Mouse (Mus musculus) kidney, postnatal 0 days (tissue): ENCODE measurements around the gene Msh4. TPM values are rescaled to one million over a fixed set of nuclear protein-coding genes. Genes with fewer than 3 reads are reported as not detected.

ENCODE experiments used
- ATAC-seq: fragments of 200-750 bp; cut with Nextera tagmentation; replicated peaks from 2 replicates; pipeline ENCODE4 v1.8.0; 2017; ENCODE audit warnings: low read depth, moderate number of reproducible peaks, moderate TSS enrichment, moderate library complexity; ENCODE audit not compliant: low FRiP score
- DNase-seq: peaks from one replicate; pipeline ENCODE4 v3.0.0-alpha.2; 2016; ENCODE audit warnings: low spot score
- H3K27ac ChIP-seq: fragments of 300-500 bp; sonication (generic); 2 replicates; pipeline ENCODE4 v1.5.1; 2014; ENCODE audit warnings: mild to moderate bottlenecking
- H3K27me3 ChIP-seq: fragments of 300-500 bp; sonication (generic); 2 replicates; pipeline ENCODE4 v1.6.1; 2014; ENCODE audit warnings: low read length, mixed read lengths; ENCODE audit not compliant: insufficient read depth
- H3K36me3 ChIP-seq: fragments of 300-500 bp; sonication (generic); 2 replicates; pipeline ENCODE4 v1.6.1; 2014; ENCODE audit warnings: low read length, mixed read lengths; ENCODE audit not compliant: insufficient read depth
- H3K4me1 ChIP-seq: fragments of 300-500 bp; sonication (generic); replicated peaks from 2 replicates; pipeline ENCODE4 v1.6.1; 2014; ENCODE audit warnings: antibody characterized with exemption, low read length, mixed read lengths; ENCODE audit not compliant: insufficient read depth
- H3K4me2 ChIP-seq: fragments of 300-500 bp; sonication (generic); 2 replicates; pipeline ENCODE4 v1.6.1; 2014; ENCODE audit warnings: mild to moderate bottlenecking, low read length, moderate library complexity, mixed read lengths
- H3K4me3 ChIP-seq: fragments of 300-500 bp; sonication (generic); replicated peaks from 2 replicates; pipeline ENCODE4 v1.5.1; 2014; ENCODE audit warnings: low read depth, low read length
- H3K9ac ChIP-seq: fragments of 300-500 bp; sonication (generic); 2 replicates; pipeline ENCODE4 v1.6.1; 2014; ENCODE audit warnings: low read depth, low read length
- H3K9me3 ChIP-seq: fragments of 300-500 bp; sonication (generic); replicated peaks from 2 replicates; pipeline ENCODE4 v1.6.1; 2016; ENCODE audit warnings: low read length, inconsistent platforms, mixed read lengths
- CTCF ChIP-seq: IDR thresholded peaks from 2 replicates; pipeline ENCODE4 v1.5.1; 2016; ENCODE audit warnings: antibody characterized with exemption, low read depth, mild to moderate bottlenecking, moderate library complexity
- WGBS: fragments of 180-500 bp; shearing (Covaris S2); extraction: QIAGEN DNeasy Blood & Tissue Kit; methylation state at CpG from one replicate; pipeline ENCODE4 v1.1.7; 2014; 5-methylcytosine and 5-hydroxymethylcytosine counted together
- polyA plus RNA-seq: library from polyadenylated mRNA; unstranded; fragments of >200 nt; fragmentation: Nextera tagmentation; extraction: Ambion mirVana; gene quantifications from 2 replicates; pipeline ENCODE4 v1.2.1, GENCODE M21; 2015

The Msh4 gene
- polyA plus RNA-seq, 1 experiment from 2014 or later, result 0.09 TPM

DNA sequence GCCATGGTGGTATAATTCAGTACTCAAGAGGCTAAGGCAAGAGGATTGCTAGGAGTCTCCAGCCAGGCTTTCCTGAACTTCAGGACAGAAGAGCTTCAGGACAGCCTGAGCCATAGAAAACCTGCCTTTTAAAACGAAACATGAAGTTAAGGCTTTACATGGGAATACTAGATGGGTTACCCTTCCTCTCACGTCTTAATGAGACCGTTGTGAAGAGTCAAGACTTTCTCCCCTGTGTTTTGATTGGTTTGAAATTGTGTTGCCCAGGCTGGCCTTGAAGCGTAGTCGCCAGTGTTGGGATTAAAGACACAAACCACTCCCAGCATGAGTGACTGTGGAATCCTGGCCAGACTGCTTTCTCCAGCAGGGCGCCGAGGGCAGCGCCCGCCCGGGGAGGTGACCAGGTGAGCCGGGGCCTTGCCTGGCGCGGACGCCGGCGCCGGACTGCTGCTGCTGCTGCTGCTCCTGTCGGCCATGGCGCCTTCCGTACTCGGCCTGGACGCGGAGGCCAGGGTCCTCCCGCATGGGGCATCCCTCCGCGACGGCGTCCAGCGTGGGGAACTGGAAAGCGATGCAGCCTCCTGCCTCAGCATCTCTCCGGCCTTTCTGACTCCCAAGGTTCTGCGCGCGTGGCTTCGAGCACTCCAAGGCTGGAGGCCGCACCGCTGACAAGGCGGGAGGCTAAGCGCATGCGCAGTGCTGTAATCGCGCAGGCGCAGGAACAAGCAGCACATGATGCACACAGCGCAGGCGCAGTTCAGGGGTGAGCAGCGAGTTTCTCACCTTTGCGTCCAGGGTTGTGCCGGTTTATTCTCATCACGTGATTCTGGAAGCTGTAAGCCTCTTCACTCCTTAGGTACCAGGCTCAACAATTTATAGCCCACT, 445 bp downstream of the Msh4 start:
- Histone ChIP-seq H3K4me1 (peaks cover 2% of the 10 kb centered on the region; the same call in 1 of the 2 replicates), H3K9me3 (no peaks in the 10 kb centered on the region), H3K36me3 (peaks cover 51% of the 10 kb centered on the region), H3K4me2 (no peak overlapping the region), H3K4me3 (no peak overlapping the region), H3K27ac (no peak overlapping the region), H3K27me3 (no peaks in the 10 kb centered on the region), H3K9ac (no peak overlapping the region)
- ATAC-seq, result peak; percentile 40; the same call in 1 of the 2 replicates
- no peak for DNase-seq
- WGBS, result 87% methylated on average over 49 of the region's 49 CpGs
- no peak for TF ChIP-seq CTCF

DNA sequence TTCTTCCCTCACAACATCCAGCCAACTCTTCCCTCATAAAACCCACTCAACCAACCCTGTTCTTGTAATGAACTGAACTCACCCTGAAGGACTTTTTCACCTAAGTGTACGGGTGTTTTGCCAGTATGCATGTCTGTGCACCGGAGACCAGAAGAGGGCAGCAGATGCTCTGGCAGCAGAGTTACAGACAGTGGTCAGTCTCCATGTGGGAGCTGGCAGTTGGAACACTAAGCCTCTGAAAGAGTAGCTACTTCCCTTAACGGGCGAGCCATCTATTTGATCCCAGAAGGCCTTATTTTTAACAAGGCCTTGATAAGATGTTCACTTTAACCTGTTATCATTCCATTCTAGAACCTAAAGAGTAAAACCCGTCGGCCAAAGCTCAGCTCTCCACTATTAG, 1.4 kb downstream of the Msh4 start:
- ATAC-seq (peak; percentile 74; the same call in 1 of the 2 replicates), DNase-seq (peak; percentile 76)
- H3K27ac ChIP-seq, result no peak overlapping the region
- no peaks in the 10 kb centered on the region for H3K27me3 ChIP-seq
- WGBS, result 56% methylated on average over 6 of the region's 6 CpGs
- peaks cover 43% of the 10 kb centered on the region for H3K36me3 ChIP-seq
- H3K4me2 ChIP-seq, result no peak overlapping the region
- TF ChIP-seq CTCF, result peak; percentile 78
- no peak overlapping the region for H3K4me3 ChIP-seq
- peaks cover 2% of the 10 kb centered on the region; the same call in 1 of the 2 replicates for H3K4me1 ChIP-seq
- H3K9me3 ChIP-seq, result no peaks in the 10 kb centered on the region
- no peak overlapping the region for H3K9ac ChIP-seq

GRCm38 (mm10) chr3:153902595-153902994, 3.3 kb downstream of the Msh4 start:
- Histone ChIP-seq H3K4me2 (no peak overlapping the region), H3K9ac (no peak overlapping the region), H3K9me3 (no peaks in the 10 kb centered on the region), H3K36me3 (peaks cover 28% of the 10 kb centered on the region), H3K4me3 (no peak overlapping the region), H3K27ac (no peak overlapping the region), H3K27me3 (no peaks in the 10 kb centered on the region), H3K4me1 (no peaks in the 10 kb centered on the region)
- 56% methylated on average over 3 of the region's 3 CpGs for WGBS
- no peak for TF ChIP-seq CTCF
- DNase-seq (no peak), ATAC-seq (no peak)

- Histone ChIP-seq H3K36me3 (peaks cover 24% of the 10 kb centered on the region), H3K27me3 (no peaks in the 10 kb centered on the region), H3K9ac (no peak overlapping the region), H3K27ac (no peak overlapping the region), H3K9me3 (no peaks in the 10 kb centered on the region), H3K4me1 (no peaks in the 10 kb centered on the region), H3K4me2 (no peak overlapping the region), H3K4me3 (no peak overlapping the region)
- WGBS, result 75% methylated on average over 1 of the region's 1 CpGs
- TF ChIP-seq CTCF, result no peak
- DNase-seq (no peak), ATAC-seq (no peak)
These were observed 4.0 kb downstream of the Msh4 start for GRCm38 (mm10) chr3:153901904-153902303.

- DNase-seq (no peak), ATAC-seq (no peak)
- no peak overlapping the region for H3K27ac ChIP-seq
- WGBS, result 64% methylated on average over 6 of the region's 6 CpGs
- no peak overlapping the region for H3K4me2 ChIP-seq
- H3K4me1 ChIP-seq, result no peaks in the 10 kb centered on the region
- H3K27me3 ChIP-seq, result no peaks in the 10 kb centered on the region
- no peaks in the 10 kb centered on the region for H3K9me3 ChIP-seq
- no peaks in the 10 kb centered on the region for H3K36me3 ChIP-seq
- no peak overlapping the region for H3K4me3 ChIP-seq
- H3K9ac ChIP-seq, result no peak overlapping the region
- TF ChIP-seq CTCF, result no peak
These were observed 8.7 kb downstream of the Msh4 start for GRCm38 (mm10) chr3:153897216-153897615.

DNA sequence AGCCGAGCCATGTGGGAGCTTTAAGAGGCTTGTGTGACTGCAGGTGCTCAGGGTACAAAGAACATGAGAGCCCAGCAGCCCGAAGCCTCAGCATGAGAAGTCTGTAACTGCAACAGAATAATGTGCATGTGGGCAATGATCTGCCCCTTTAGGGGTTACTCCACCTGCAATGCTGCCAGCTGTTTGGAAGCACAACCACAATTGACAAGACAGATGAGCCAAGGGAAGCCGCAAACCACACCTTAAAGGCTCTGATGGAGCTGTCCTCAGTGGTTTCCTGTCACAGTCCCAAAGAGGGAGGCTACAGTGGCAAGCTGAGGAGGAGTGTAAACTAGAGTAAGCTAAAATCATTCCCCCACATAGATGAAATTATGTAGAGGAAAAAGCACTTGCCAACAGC, 10.5 kb downstream of the Msh4 start:
- no peaks in the 10 kb centered on the region for H3K27me3 ChIP-seq
- H3K9me3 ChIP-seq, result no peaks in the 10 kb centered on the region
- no peaks in the 10 kb centered on the region for H3K36me3 ChIP-seq
- ATAC-seq (no peak), DNase-seq (no peak)
- no peak overlapping the region for H3K27ac ChIP-seq
- no peak overlapping the region for H3K4me3 ChIP-seq
- H3K4me1 ChIP-seq, result no peaks in the 10 kb centered on the region
- no peak for TF ChIP-seq CTCF
- no peak overlapping the region for H3K9ac ChIP-seq
- 77% methylated on average over 3 of the region's 3 CpGs for WGBS
- H3K4me2 ChIP-seq, result no peak overlapping the region
